In genomic region chr12:69781935-69782650, GRCm38 (mm10) we compare ENCODE assay signal across 12 mouse cellular contexts. TPM values are rescaled to one million over a fixed set of nuclear protein-coding genes. Genes with fewer than 3 reads are reported as not detected.
A peak's percentile ranks its signal among the peaks of the same experiment; 100 is the strongest.
DNase-seq lines count a peak whose midpoint lies in the region; ATAC-seq lines count a peak whose summit lies in the region.
"Had no signal": no experiment of that assay in that cellular context is flagged by ENCODE, and none has a peak within 500 bp of the region (broad histone marks: within the 10 kb centered on the region; RNA-seq: fewer than 3 reads in every experiment).

No protein-coding gene starts in this region.

- H3K4me3 ChIP-seq in lung, embryonic 16.5 days (ENCODE audit: low read length), result no peak overlapping the region
- no peak overlapping the region for H3K4me3 ChIP-seq in stomach, embryonic 16.5 days (replicated peaks; ENCODE audit: low read length)
- H3K4me3 ChIP-seq in midbrain, embryonic 10.5 days, result no peak overlapping the region
- H3K4me3 ChIP-seq: embryonic facial prominence, embryonic 15.5 days; hindbrain, embryonic 15.5 days; limb, embryonic 15.5 days; myocyte had no signal

- H3K27me3 ChIP-seq in lung, embryonic 16.5 days (ENCODE audit: control insufficient read depth, insufficient read depth, low read depth, low read length), result no peaks in the 10 kb centered on the region
- no peaks in the 10 kb centered on the region for H3K27me3 ChIP-seq in stomach, embryonic 16.5 days (ENCODE audit: control insufficient read depth, insufficient read depth, low read length)
- no peaks in the 10 kb centered on the region for H3K27me3 ChIP-seq in midbrain, embryonic 10.5 days (ENCODE audit: low read depth, poor library complexity, severe bottlenecking)
- H3K27me3 ChIP-seq: embryonic facial prominence, embryonic 15.5 days; hindbrain, embryonic 15.5 days; limb, embryonic 15.5 days had no signal

- peak; percentile 49 for ATAC-seq in lung, embryonic 16.5 days (ENCODE audit: low read depth)
- ATAC-seq in erythroid progenitor cell, adult 5-6 weeks (replicated peaks; ENCODE audit: low FRiP score, poor library complexity, severe bottlenecking), result peak; percentile 57
- no peak; the same call in 1 of the 2 replicates for ATAC-seq in stomach, embryonic 16.5 days (ENCODE audit: insufficient read depth, low FRiP score)
- no peak for ATAC-seq in frontal cortex, adult (ENCODE audit: low TSS enrichment)

- no peak overlapping the region for H3K4me2 ChIP-seq in lung, embryonic 16.5 days (ENCODE audit: low read depth, low read length)
- no peak overlapping the region for H3K4me2 ChIP-seq in stomach, embryonic 16.5 days (ENCODE audit: low read depth, low read length)
- H3K4me2 ChIP-seq: embryonic facial prominence, embryonic 15.5 days; hindbrain, embryonic 15.5 days; limb, embryonic 15.5 days had no signal

- no peaks in the 10 kb centered on the region; the same call in 1 of the 2 replicates for H3K4me1 ChIP-seq in lung, embryonic 16.5 days (replicated peaks; ENCODE audit: control insufficient read depth, insufficient read depth, low read length)
- H3K4me1 ChIP-seq in stomach, embryonic 16.5 days (ENCODE audit: control insufficient read depth, insufficient read depth, low read length), result peaks cover under 1% of the 10 kb centered on the region; the same call in 1 of the 2 replicates
- H3K4me1 ChIP-seq in midbrain, embryonic 10.5 days, result peaks cover 7% of the 10 kb centered on the region
- H3K4me1 ChIP-seq: embryonic facial prominence, embryonic 15.5 days; hindbrain, embryonic 15.5 days; limb, embryonic 15.5 days had no signal

- no peak overlapping the region for H3K9ac ChIP-seq in lung, embryonic 16.5 days (ENCODE audit: low read length)
- H3K9ac ChIP-seq in stomach, embryonic 16.5 days (ENCODE audit: low read length), result peak overlapping the region; percentile 31; the same call in 1 of the 2 replicates
- H3K9ac ChIP-seq: embryonic facial prominence, embryonic 15.5 days; hindbrain, embryonic 15.5 days; limb, embryonic 15.5 days had no signal

- DNase-seq in lung, postnatal 14 days, result no peak
- DNase-seq in kidney, postnatal 36 days, result peak; percentile 92 to 96
- DNase-seq in midbrain, embryonic 10.5 days (ENCODE audit: low spot score), result no peak
- DNase-seq in left cerebral cortex, postnatal 4 days, result no peak

- intact Hi-C loops in left cerebral cortex, postnatal 4 days (cut with DNase I), result no loop called here

- no peak overlapping the region for H3K27ac ChIP-seq in lung, embryonic 16.5 days (ENCODE audit: low read length)
- H3K27ac ChIP-seq in stomach, embryonic 16.5 days (ENCODE audit: low read length), result no peak overlapping the region
- H3K27ac ChIP-seq in midbrain, embryonic 10.5 days (replicated peaks), result no peak overlapping the region
- H3K27ac ChIP-seq: embryonic facial prominence, embryonic 15.5 days; hindbrain, embryonic 15.5 days; limb, embryonic 15.5 days had no signal

- no peaks in the 10 kb centered on the region for H3K36me3 ChIP-seq in lung, embryonic 16.5 days (ENCODE audit: control insufficient read depth, insufficient read depth, low read length)
- H3K36me3 ChIP-seq in stomach, embryonic 16.5 days (ENCODE audit: control insufficient read depth, insufficient read depth, low read length), result no peaks in the 10 kb centered on the region
- no peaks in the 10 kb centered on the region for H3K36me3 ChIP-seq in midbrain, embryonic 10.5 days
- H3K36me3 ChIP-seq: embryonic facial prominence, embryonic 15.5 days; hindbrain, embryonic 15.5 days; limb, embryonic 15.5 days had no signal

- no peaks in the 10 kb centered on the region for H3K9me3 ChIP-seq in lung, embryonic 16.5 days (ENCODE audit: control insufficient read depth, low read length)
- H3K9me3 ChIP-seq in stomach, embryonic 16.5 days (replicated peaks; ENCODE audit: control insufficient read depth, low read length), result no peaks in the 10 kb centered on the region
- no peaks in the 10 kb centered on the region for H3K9me3 ChIP-seq in midbrain, embryonic 10.5 days (replicated peaks)
- H3K9me3 ChIP-seq: embryonic facial prominence, embryonic 15.5 days; hindbrain, embryonic 15.5 days; limb, embryonic 15.5 days had no signal

- WGBS in lung, embryonic 16.5 days, result 62% methylated on average over 10 of the region's 10 CpGs
- WGBS in stomach, embryonic 16.5 days, result 74% methylated on average over 10 of the region's 10 CpGs
- 86% methylated on average over 10 of the region's 10 CpGs for WGBS in midbrain, embryonic 10.5 days

RNA-seq across cellular contexts. Expression of gene Cdkl1, which starts 9.0 kb away (rescaled TPM):
- 1.3 and 2.0 TPM in 2 replicates for polyA plus RNA-seq in lung, embryonic 16.5 days (2015; fragmentation: Nextera tagmentation; extraction: Ambion mirVana)
- total RNA-seq in erythroid progenitor cell, adult 5-6 weeks (2015; ENCODE audit: low replicate concordance), result 8.0 and 15.9 TPM in 2 replicates
- 11.2 and 36.3 TPM in 2 replicates for total RNA-seq in erythroid progenitor cell, adult 5-6 weeks (2017; ENCODE audit: low replicate concordance)
- polyA plus RNA-seq in stomach, embryonic 16.5 days (2015; fragmentation: Nextera tagmentation; extraction: Ambion mirVana), result 2.6 and 2.8 TPM in 2 replicates
- 0.68 and 0.77 TPM in 2 replicates for polyA plus RNA-seq in midbrain, embryonic 10.5 days (2016; fragmentation: Nextera tagmentation; extraction: Ambion mirVana)
- 10 to 100 TPM; 39.4 to 40.8 TPM for total RNA-seq in left cerebral cortex, postnatal 4 days (2021)

RNA-seq across cellular contexts. Expression of gene Atp5s, which starts 57.3 kb away (rescaled TPM):
- 35.3 and 36.4 TPM in 2 replicates for polyA plus RNA-seq in lung, embryonic 16.5 days (2015; fragmentation: Nextera tagmentation; extraction: Ambion mirVana)
- total RNA-seq in erythroid progenitor cell, adult 5-6 weeks (2015; ENCODE audit: low replicate concordance), result 14.4 and 32.7 TPM in 2 replicates
- 8.8 and 22.2 TPM in 2 replicates for total RNA-seq in erythroid progenitor cell, adult 5-6 weeks (2017; ENCODE audit: low replicate concordance)
- 25.1 and 25.5 TPM in 2 replicates for polyA plus RNA-seq in stomach, embryonic 16.5 days (2015; fragmentation: Nextera tagmentation; extraction: Ambion mirVana)
- polyA plus RNA-seq in midbrain, embryonic 10.5 days (2016; fragmentation: Nextera tagmentation; extraction: Ambion mirVana), result 20.4 and 21.2 TPM in 2 replicates
- total RNA-seq in left cerebral cortex, postnatal 4 days (2021), result 10 to 100 TPM; 18.0 to 20.8 TPM

RNA-seq across cellular contexts. Expression of gene L2hgdh, which starts 57.4 kb away (rescaled TPM):
- polyA plus RNA-seq in lung, embryonic 16.5 days (2015; fragmentation: Nextera tagmentation; extraction: Ambion mirVana), result 14.3 and 15.5 TPM in 2 replicates
- total RNA-seq in erythroid progenitor cell, adult 5-6 weeks (2015; ENCODE audit: low replicate concordance), result 3.2 and 8.8 TPM in 2 replicates
- 4.1 and 7.7 TPM in 2 replicates for total RNA-seq in erythroid progenitor cell, adult 5-6 weeks (2017; ENCODE audit: low replicate concordance)
- polyA plus RNA-seq in stomach, embryonic 16.5 days (2015; fragmentation: Nextera tagmentation; extraction: Ambion mirVana), result 18.3 and 21.7 TPM in 2 replicates
- polyA plus RNA-seq in midbrain, embryonic 10.5 days (2016; fragmentation: Nextera tagmentation; extraction: Ambion mirVana), result 15.7 and 16.5 TPM in 2 replicates
- total RNA-seq in left cerebral cortex, postnatal 4 days (2021), result 10 to 100 TPM in 1 of 2 experiments, 1 to 10 TPM in 1; 9.4 to 12.5 TPM

Comparison
In these comparisons a context has a peak if more than half of its experiments do, and no peak if none do; other contexts are left out.
1. ATAC-seq: peak in lung, embryonic 16.5 days (single experiment) and erythroid progenitor cell, adult 5-6 weeks (single experiment); none in stomach, embryonic 16.5 days (single experiment) and frontal cortex, adult (single experiment).
2. DNase-seq: peak in kidney, postnatal 36 days (2 of 2); none in lung, postnatal 14 days (single experiment), midbrain, embryonic 10.5 days (single experiment) and left cerebral cortex, postnatal 4 days (single experiment).